Mouse (Mus musculus): ENCODE data around the gene Abraxas1. TPM values are rescaled to one million over a fixed set of nuclear protein-coding genes. Genes with fewer than 3 reads are reported as not detected.

The Abraxas1 gene
- total RNA-seq, 1 experiment: 19.5 TPM

DNA sequence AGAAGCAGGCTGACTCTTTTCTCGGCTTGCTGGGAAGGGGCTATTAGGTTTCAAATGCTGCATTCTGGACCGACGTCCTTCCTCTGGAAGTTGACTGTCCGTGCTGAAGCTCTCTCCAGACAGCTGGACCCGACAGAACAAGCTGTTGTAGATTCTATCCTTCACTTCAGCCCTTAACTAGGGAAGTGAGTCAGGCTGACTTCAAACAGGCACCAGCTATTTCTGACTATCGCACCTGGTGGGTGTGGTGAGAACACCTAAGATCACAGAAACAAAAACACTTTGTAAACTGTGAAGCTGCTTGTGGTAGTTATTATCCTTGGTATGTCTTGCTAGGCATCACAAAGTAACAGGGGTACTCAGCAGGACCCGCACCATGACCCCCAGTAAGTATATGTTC, 5.8 kb upstream of the Abraxas1 start:
- Histone ChIP-seq H3K9me3 (ENCODE audit: control insufficient read depth, insufficient read depth, low read depth, low read length) (no peaks in the 10 kb centered on the region), H3K36me3 (ENCODE audit: control insufficient read depth, insufficient read depth, low read length, poor library complexity, severe bottlenecking) (no peaks in the 10 kb centered on the region), H3K9ac (ENCODE audit: insufficient read depth, low read depth, low read length, poor library complexity, severe bottlenecking) (no peak overlapping the region), H3K4me1 (ENCODE audit: control insufficient read depth in 2 of 2, insufficient read depth in 2 of 2, low read length in 2 of 2, poor library complexity in 1 of 2) (no peaks in the 10 kb centered on the region), H3K27ac (ENCODE audit: insufficient read depth, low read depth, low read length, poor library complexity, severe bottlenecking) (no peak overlapping the region), H3K4me3 (ENCODE audit: insufficient read depth in 1 of 2, low read depth in 1 of 2, low read length in 2 of 2, poor library complexity in 1 of 2, severe bottlenecking in 1 of 2) (no peak overlapping the region)
- in situ Hi-C loops (cut with MboI; ENCODE audit: low sequenced_read_pairs in 2 of 2, unreplicated experiment in 2 of 2): loop anchor here (10.0 to 25.0 kb wide), 2 partner anchors 88 to 836 kb away; partner anchors contain the start of gene Nkx6-1 (in 1 of the 2)
- TF ChIP-seq MAFK (IDR thresholded peaks at IDR 0.05; ENCODE audit: insufficient read depth, low read depth, low read length) (no peak), ZNF384 (IDR thresholded peaks at IDR 0.05; ENCODE audit: low read depth, low read length) (no peak), CHD2 (IDR thresholded peaks at IDR 0.05; ENCODE audit: low read depth, low read length) (no peak), ZC3H11A (IDR thresholded peaks at IDR 0.05; ENCODE audit: borderline replicate concordance, low read depth, low read length) (no peak), HCFC1 (IDR thresholded peaks at IDR 0.05; ENCODE audit: borderline replicate concordance, insufficient read depth, low read length) (no peak)
- no peak for DNase-seq (ENCODE audit: low read depth, low spot score)

DNA sequence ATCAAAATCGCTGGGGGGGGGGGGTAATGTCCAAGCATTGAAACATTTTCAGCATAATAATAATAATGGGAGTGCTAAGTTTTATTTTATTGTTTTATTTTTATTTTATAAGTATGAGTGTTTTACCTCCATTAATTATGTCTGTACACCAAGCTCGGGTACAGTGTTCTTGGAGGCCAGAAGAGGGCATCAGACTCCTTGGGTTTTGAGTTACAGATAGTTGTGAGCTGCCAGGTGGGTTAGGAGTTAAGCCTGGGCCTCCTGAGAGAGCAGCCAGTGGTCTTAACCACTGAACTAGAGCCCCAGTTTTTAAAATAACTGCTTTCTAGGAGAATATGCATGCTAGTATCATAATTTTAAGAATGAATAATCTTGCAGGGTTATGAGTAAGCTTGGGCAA, 5.2 kb upstream of the Abraxas1 start:
- Histone ChIP-seq H3K9ac (ENCODE audit: insufficient read depth, low read depth, low read length, poor library complexity, severe bottlenecking) (no peak overlapping the region), H3K4me1 (ENCODE audit: control insufficient read depth in 2 of 2, insufficient read depth in 2 of 2, low read length in 2 of 2, poor library complexity in 1 of 2) (peaks cover 0 to 3% of the 10 kb centered on the region in 2 experiments; a peak in 1 of 4 replicates), H3K9me3 (ENCODE audit: control insufficient read depth, insufficient read depth, low read depth, low read length) (no peaks in the 10 kb centered on the region), H3K36me3 (ENCODE audit: control insufficient read depth, insufficient read depth, low read length, poor library complexity, severe bottlenecking) (no peaks in the 10 kb centered on the region), H3K27ac (ENCODE audit: insufficient read depth, low read depth, low read length, poor library complexity, severe bottlenecking) (no peak overlapping the region), H3K4me3 (ENCODE audit: insufficient read depth in 1 of 2, low read depth in 1 of 2, low read length in 2 of 2, poor library complexity in 1 of 2, severe bottlenecking in 1 of 2) (no peak overlapping the region)
- TF ChIP-seq ZC3H11A (IDR thresholded peaks at IDR 0.05; ENCODE audit: borderline replicate concordance, low read depth, low read length) (no peak; the same call in 1 of the 2 replicates), HCFC1 (IDR thresholded peaks at IDR 0.05; ENCODE audit: borderline replicate concordance, insufficient read depth, low read length) (no peak), MAFK (IDR thresholded peaks at IDR 0.05; ENCODE audit: insufficient read depth, low read depth, low read length) (no peak), ZNF384 (IDR thresholded peaks at IDR 0.05; ENCODE audit: low read depth, low read length) (no peak), CHD2 (IDR thresholded peaks at IDR 0.05; ENCODE audit: low read depth, low read length) (no peak)
- DNase-seq (ENCODE audit: low read depth, low spot score): no peak
- in situ Hi-C loops (cut with MboI; ENCODE audit: low sequenced_read_pairs in 2 of 2, unreplicated experiment in 2 of 2): loop anchor here (10.0 to 25.0 kb wide), 2 partner anchors 89 to 836 kb away; partner anchors contain the start of gene Nkx6-1 (in 1 of the 2)

DNA sequence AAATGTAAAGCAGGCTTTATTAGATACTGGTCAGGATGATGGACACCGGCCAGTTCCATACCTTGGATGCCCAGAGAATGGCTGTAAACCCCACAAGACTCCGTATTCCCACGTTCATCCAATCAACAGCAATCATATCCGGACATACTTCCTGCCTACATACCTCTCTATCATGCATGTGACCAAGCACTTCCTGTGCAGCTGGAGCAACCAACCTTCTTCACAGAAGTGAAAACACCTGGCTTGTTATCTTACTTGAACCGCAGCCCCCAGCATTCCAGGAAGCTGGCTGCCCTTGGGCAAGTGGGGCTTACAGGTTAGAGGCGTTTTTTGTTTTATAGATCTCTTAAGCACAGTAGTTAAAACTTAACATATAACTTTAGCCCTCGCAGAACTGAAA, 2.1 kb upstream of the Abraxas1 start:
- H3K4me1 ChIP-seq (ENCODE audit: control insufficient read depth in 2 of 2, insufficient read depth in 2 of 2, low read length in 2 of 2, poor library complexity in 1 of 2): peaks cover 0 to 5% of the 10 kb centered on the region in 2 experiments; a peak in 1 of 4 replicates
- in situ Hi-C loops (cut with MboI; ENCODE audit: low sequenced_read_pairs in 2 of 2, unreplicated experiment in 2 of 2): loop anchor here (5.0 to 10.0 kb wide), 2 partner anchors 89 to 92 kb away; no protein-coding TSS in a partner anchor
- H3K9me3 ChIP-seq (ENCODE audit: control insufficient read depth, insufficient read depth, low read depth, low read length): no peaks in the 10 kb centered on the region
- no peak overlapping the region for H3K4me3 ChIP-seq (ENCODE audit: insufficient read depth in 1 of 2, low read depth in 1 of 2, low read length in 2 of 2, poor library complexity in 1 of 2, severe bottlenecking in 1 of 2)
- H3K27ac ChIP-seq (ENCODE audit: insufficient read depth, low read depth, low read length, poor library complexity, severe bottlenecking): no peak overlapping the region
- TF ChIP-seq CHD2 (IDR thresholded peaks at IDR 0.05; ENCODE audit: low read depth, low read length): no peak
- TF ChIP-seq MAFK (IDR thresholded peaks at IDR 0.05; ENCODE audit: insufficient read depth, low read depth, low read length): no peak
- no peak for TF ChIP-seq HCFC1 (IDR thresholded peaks at IDR 0.05; ENCODE audit: borderline replicate concordance, insufficient read depth, low read length)
- no peak for TF ChIP-seq ZC3H11A (IDR thresholded peaks at IDR 0.05; ENCODE audit: borderline replicate concordance, low read depth, low read length)
- TF ChIP-seq ZNF384 (IDR thresholded peaks at IDR 0.05; ENCODE audit: low read depth, low read length): no peak
- peaks cover 3% of the 10 kb centered on the region; the same call in 1 of the 2 replicates for H3K36me3 ChIP-seq (ENCODE audit: control insufficient read depth, insufficient read depth, low read length, poor library complexity, severe bottlenecking)
- no peak for DNase-seq (ENCODE audit: low read depth, low spot score)
- H3K9ac ChIP-seq (ENCODE audit: insufficient read depth, low read depth, low read length, poor library complexity, severe bottlenecking): no peak overlapping the region

DNA sequence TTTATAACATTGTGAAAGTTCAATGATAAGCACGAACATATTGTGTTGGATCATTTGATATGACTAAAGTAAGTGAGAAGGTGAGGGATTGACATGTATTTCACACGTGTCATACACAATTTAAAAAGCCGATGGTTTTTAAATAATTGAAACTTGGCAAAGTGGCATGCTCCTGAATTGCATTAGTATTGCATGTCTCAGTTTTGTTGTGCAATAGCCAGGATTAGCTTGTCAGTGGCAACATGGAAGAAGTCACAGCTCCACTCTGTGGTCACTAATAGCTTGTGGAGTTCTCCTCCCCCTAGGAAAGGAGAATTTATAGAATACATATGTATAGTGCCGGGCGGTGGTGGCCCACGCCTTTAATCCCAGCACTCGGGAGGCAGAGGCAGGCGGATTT, 610 bp upstream of the Abraxas1 start:
- H3K9me3 ChIP-seq (ENCODE audit: control insufficient read depth, insufficient read depth, low read depth, low read length): no peaks in the 10 kb centered on the region
- H3K27ac ChIP-seq (ENCODE audit: insufficient read depth, low read depth, low read length, poor library complexity, severe bottlenecking): no peak overlapping the region
- TF ChIP-seq ZC3H11A (IDR thresholded peaks at IDR 0.05; ENCODE audit: borderline replicate concordance, low read depth, low read length) (no peak), CHD2 (IDR thresholded peaks at IDR 0.05; ENCODE audit: low read depth, low read length) (no peak), MAFK (IDR thresholded peaks at IDR 0.05; ENCODE audit: insufficient read depth, low read depth, low read length) (no peak), HCFC1 (IDR thresholded peaks at IDR 0.05; ENCODE audit: borderline replicate concordance, insufficient read depth, low read length) (no peak), ZNF384 (IDR thresholded peaks at IDR 0.05; ENCODE audit: low read depth, low read length) (no peak)
- no peak overlapping the region for H3K9ac ChIP-seq (ENCODE audit: insufficient read depth, low read depth, low read length, poor library complexity, severe bottlenecking)
- H3K4me3 ChIP-seq (ENCODE audit: insufficient read depth in 1 of 2, low read depth in 1 of 2, low read length in 2 of 2, poor library complexity in 1 of 2, severe bottlenecking in 1 of 2): peak overlapping the region in 1 of 2 experiments; percentile 98; a peak in 2 of 4 replicates
- H3K36me3 ChIP-seq (ENCODE audit: control insufficient read depth, insufficient read depth, low read length, poor library complexity, severe bottlenecking): peaks cover 3% of the 10 kb centered on the region; the same call in 1 of the 2 replicates
- in situ Hi-C loops (cut with MboI; ENCODE audit: low sequenced_read_pairs in 2 of 2, unreplicated experiment in 2 of 2): loop anchor here (5.0 to 10.0 kb wide), 2 partner anchors 91 to 93 kb away; no protein-coding TSS in a partner anchor
- H3K4me1 ChIP-seq (ENCODE audit: control insufficient read depth in 2 of 2, insufficient read depth in 2 of 2, low read length in 2 of 2, poor library complexity in 1 of 2): peaks cover 0 to 5% of the 10 kb centered on the region in 2 experiments; a peak in 1 of 4 replicates
- DNase-seq (ENCODE audit: low read depth, low spot score): no peak

Data from ES-E14 (cell line).